Mouse (Mus musculus) forebrain, embryonic 11.5 days (tissue): ENCODE measurements at regions not wholly inside any gene's neighbourhood (a gene's known extent, or its start where the extent isn't known, plus 50 kb on each side); places are given as distances from the start of the nearest gene placed in this dataset.

Source experiments
- ATAC-seq: fragments of 200-750 bp; cut with Nextera tagmentation; replicated peaks from 2 replicates; pipeline ENCODE4 v1.8.0; 2017; ENCODE audit warnings: moderate TSS enrichment; ENCODE audit not compliant: low FRiP score
- DNase-seq: peaks from one replicate; pipeline ENCODE4 v3.0.0-alpha.2; 2017; ENCODE audit warnings: low spot score
- H3K27ac ChIP-seq: fragments of 300-500 bp; sonication (generic); 2 replicates; pipeline ENCODE4 v1.5.1; 2014; ENCODE audit warnings: low read depth, low read length
- H3K27me3 ChIP-seq: fragments of 300-500 bp; sonication (generic); 2 replicates; pipeline ENCODE4 v1.6.1; 2014; ENCODE audit warnings: mild to moderate bottlenecking, low read length, mixed read lengths; ENCODE audit not compliant: control insufficient read depth, insufficient read depth
- H3K36me3 ChIP-seq: fragments of 300-500 bp; sonication (generic); 2 replicates; pipeline ENCODE4 v1.6.1; 2014; ENCODE audit warnings: mild to moderate bottlenecking, low read length, moderate library complexity, mixed read lengths; ENCODE audit not compliant: control insufficient read depth, insufficient read depth
- H3K4me1 ChIP-seq: fragments of 300-500 bp; sonication (generic); replicated peaks from 2 replicates; pipeline ENCODE4 v1.6.1; 2014; ENCODE audit warnings: low read length, mixed read lengths; ENCODE audit not compliant: control insufficient read depth, insufficient read depth
- H3K4me2 ChIP-seq: fragments of 300-500 bp; sonication (generic); 2 replicates; pipeline ENCODE4 v1.6.1; 2014; ENCODE audit warnings: low read depth, mild to moderate bottlenecking, low read length, moderate library complexity, mixed read lengths; ENCODE audit not compliant: severe bottlenecking
- H3K4me3 ChIP-seq: fragments of 300-500 bp; sonication (generic); 2 replicates; pipeline ENCODE4 v1.5.1; 2014; ENCODE audit warnings: low read depth, low read length
- H3K9ac ChIP-seq: fragments of 300-500 bp; sonication (generic); 2 replicates; pipeline ENCODE4 v1.6.1; 2014; ENCODE audit warnings: low read length
- H3K9me3 ChIP-seq: fragments of 300-500 bp; sonication (generic); 2 replicates; pipeline ENCODE4 v1.6.1; 2016; ENCODE audit warnings: low read length, mixed read lengths; ENCODE audit not compliant: control insufficient read depth
- WGBS: fragments of 180-500 bp; shearing (Covaris S2); extraction: QIAGEN DNeasy Blood & Tissue Kit; methylation state at CpG from one replicate; pipeline ENCODE4 v1.1.7; 2014; 5-methylcytosine and 5-hydroxymethylcytosine counted together

DNA sequence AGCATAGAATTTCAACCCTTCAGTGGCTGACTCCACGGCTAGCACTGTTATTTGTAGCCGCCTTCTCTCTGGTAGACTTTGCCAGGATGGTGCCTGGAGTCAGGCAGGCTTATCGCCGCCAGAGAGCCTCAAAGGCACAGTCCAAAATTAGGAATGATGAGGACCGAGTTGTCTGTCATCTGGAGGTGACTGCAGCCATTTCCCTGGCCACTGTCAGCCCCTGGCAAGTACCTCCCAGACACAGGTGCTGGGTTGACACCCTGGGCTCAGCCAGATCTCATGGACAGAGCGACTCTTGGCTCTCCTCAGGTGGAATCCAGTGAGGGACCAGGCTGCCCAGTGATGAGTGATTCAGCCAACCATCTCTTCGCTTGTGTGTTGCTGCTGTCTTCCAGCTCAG, 98.1 kb upstream of the Pgrmc2 start:
- DNase-seq (no peak), ATAC-seq (no peak)
- Histone ChIP-seq H3K27ac (no peak overlapping the region), H3K9me3 (no peaks in the 10 kb centered on the region), H3K9ac (no peak overlapping the region), H3K4me3 (no peak overlapping the region), H3K27me3 (no peaks in the 10 kb centered on the region), H3K36me3 (no peaks in the 10 kb centered on the region), H3K4me2 (no peak overlapping the region), H3K4me1 (no peaks in the 10 kb centered on the region)
- 86% methylated on average over 7 of the region's 7 CpGs for WGBS

- Histone ChIP-seq H3K4me3 (no peak overlapping the region), H3K27ac (no peak overlapping the region), H3K27me3 (no peaks in the 10 kb centered on the region), H3K4me2 (no peak overlapping the region), H3K4me1 (no peaks in the 10 kb centered on the region), H3K9ac (no peak overlapping the region), H3K9me3 (no peaks in the 10 kb centered on the region), H3K36me3 (no peaks in the 10 kb centered on the region)
- WGBS, result 79% methylated on average over 4 of the region's 4 CpGs
- ATAC-seq, result no peak
- DNase-seq, result no peak
Observed at GRCm38 (mm10) chr3:41179037-41179880, 96.4 kb upstream of the Pgrmc2 start.

DNA sequence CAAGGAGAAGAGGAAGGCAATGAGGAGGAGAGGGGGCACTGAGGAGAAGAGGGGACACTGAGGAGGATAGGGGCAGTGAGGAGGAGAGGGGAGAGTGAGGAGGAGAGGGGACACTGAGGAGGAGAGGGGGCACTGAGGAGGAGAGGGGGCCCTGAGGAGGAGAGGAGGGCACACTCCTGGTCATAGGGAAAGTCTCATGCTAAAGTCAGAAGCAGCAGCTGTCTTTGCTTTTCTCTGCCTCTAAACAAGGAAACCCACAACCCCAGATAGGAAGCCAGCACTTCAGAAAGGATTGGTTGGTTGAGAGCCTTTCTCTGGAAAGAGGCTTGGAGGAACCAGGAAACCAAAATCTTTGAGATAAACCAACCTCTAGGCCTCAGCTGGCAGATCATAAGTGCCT, 94.3 kb upstream of the Pgrmc2 start:
- no peaks in the 10 kb centered on the region for H3K27me3 ChIP-seq
- no peak overlapping the region for H3K27ac ChIP-seq
- ATAC-seq (no peak), DNase-seq (no peak)
- H3K9ac ChIP-seq, result no peak overlapping the region
- no peaks in the 10 kb centered on the region for H3K9me3 ChIP-seq
- no peaks in the 10 kb centered on the region for H3K36me3 ChIP-seq
- no peak overlapping the region for H3K4me2 ChIP-seq
- no peaks in the 10 kb centered on the region for H3K4me1 ChIP-seq
- H3K4me3 ChIP-seq, result no peak overlapping the region

- H3K9me3 ChIP-seq, result no peaks in the 10 kb centered on the region
- no peaks in the 10 kb centered on the region for H3K27me3 ChIP-seq
- H3K4me2 ChIP-seq, result no peak overlapping the region
- H3K9ac ChIP-seq, result no peak overlapping the region
- ATAC-seq (no peak), DNase-seq (no peak)
- no peak overlapping the region for H3K27ac ChIP-seq
- no peak overlapping the region for H3K4me3 ChIP-seq
- 83% methylated on average over 3 of the region's 3 CpGs for WGBS
- no peaks in the 10 kb centered on the region for H3K36me3 ChIP-seq
- no peaks in the 10 kb centered on the region for H3K4me1 ChIP-seq
Observed at GRCm38 (mm10) chr3:41175356-41175755, 92.5 kb upstream of the Pgrmc2 start.

DNA sequence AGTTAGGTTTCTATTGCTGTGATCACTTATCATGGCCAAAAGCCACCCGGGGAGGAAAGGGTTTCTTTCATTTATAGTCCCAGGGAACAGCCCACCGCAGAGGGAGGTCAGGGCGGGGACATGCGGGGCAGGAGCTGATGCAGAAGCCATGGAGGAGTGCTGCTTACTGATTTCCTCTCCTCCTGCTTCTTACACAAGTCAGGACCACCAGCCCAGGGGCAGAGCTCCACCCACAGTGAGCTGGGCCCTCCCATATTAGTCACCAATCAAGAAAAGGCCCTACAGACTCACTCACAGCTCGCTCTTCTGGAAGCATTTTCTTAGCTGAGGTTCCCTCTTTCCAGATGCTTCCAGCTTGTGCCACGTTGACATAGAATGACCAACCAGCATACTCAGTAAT, 90.7 kb upstream of the Pgrmc2 start:
- Histone ChIP-seq H3K36me3 (no peaks in the 10 kb centered on the region), H3K9me3 (no peaks in the 10 kb centered on the region), H3K4me2 (no peak overlapping the region), H3K27me3 (no peaks in the 10 kb centered on the region), H3K27ac (no peak overlapping the region), H3K9ac (no peak overlapping the region), H3K4me1 (no peaks in the 10 kb centered on the region), H3K4me3 (no peak overlapping the region)
- DNase-seq, result no peak
- 72% methylated on average over 6 of the region's 6 CpGs for WGBS
- ATAC-seq, result no peak

DNA sequence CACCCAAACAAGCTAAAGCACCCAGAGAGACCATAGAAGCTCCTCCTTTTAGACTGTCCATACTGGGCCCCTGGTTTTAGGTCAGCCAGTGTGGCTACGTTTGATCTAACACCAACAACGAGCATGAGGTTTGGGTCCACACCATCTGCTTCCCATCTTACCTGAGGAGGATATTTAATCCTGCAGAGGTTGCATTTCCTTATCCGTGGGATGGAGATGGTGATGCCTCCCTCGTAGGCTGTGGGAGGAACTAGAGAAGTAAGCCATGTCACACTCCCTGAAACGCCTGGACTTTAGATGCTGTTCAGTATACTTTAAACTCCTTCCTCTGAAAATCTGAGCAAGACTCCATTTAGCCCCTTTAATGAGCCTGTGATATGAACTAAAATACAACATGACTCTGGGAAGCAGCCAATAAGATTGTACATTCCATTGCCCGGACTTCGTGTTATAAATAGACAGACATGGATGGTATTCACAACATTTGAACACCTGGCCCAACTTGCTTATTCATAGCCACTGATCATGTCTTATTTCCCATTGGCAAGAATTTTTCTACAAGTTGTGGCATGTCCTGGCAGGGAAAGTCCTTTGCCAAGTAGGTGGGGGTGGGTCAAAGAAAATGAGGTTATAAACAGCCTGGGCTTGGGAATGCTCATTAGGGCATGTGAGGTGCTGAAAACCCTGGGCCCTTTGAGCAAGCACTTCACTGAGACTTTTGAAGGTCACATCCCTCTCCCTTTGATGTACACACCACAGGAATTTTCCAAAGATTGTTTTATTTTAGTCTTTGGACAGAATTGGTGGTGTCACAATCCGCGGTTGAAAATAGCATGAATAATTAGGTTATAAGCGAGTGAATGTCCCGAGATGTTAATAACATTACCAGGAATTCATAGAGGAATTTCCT, 89.7 kb upstream of the Pgrmc2 start:
- Histone ChIP-seq H3K27me3 (no peaks in the 10 kb centered on the region), H3K36me3 (no peaks in the 10 kb centered on the region), H3K9me3 (no peaks in the 10 kb centered on the region), H3K4me2 (no peak overlapping the region), H3K27ac (no peak overlapping the region), H3K4me1 (no peaks in the 10 kb centered on the region), H3K4me3 (no peak overlapping the region), H3K9ac (no peak overlapping the region)
- DNase-seq (no peak), ATAC-seq (no peak)
- WGBS, result 81% methylated on average over 11 of the region's 11 CpGs

DNA sequence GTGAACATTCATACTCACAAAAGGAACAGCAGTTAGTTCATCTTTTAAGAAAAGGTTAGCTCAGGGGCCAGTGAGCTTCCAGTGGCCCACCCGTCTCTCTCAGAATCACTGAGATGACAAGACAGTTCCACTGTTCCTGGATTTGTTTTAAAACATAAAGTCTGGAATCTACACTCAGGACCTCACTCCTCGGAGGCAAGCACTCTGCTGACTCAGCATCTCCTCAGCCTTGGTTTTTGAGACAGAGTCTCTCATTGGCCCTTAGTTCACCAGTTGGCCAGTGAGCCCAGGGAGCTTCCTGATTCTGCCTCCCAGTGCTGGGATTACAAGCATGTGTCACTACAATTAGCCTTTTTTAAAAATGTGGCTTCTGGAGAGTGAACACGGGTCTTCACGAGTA, 88.9 kb upstream of the Pgrmc2 start:
- ATAC-seq, result no peak
- no peaks in the 10 kb centered on the region for H3K36me3 ChIP-seq
- no peak overlapping the region for H3K27ac ChIP-seq
- no peaks in the 10 kb centered on the region for H3K9me3 ChIP-seq
- DNase-seq, result no peak
- 92% methylated on average over 4 of the region's 4 CpGs for WGBS
- H3K4me1 ChIP-seq, result no peaks in the 10 kb centered on the region
- no peaks in the 10 kb centered on the region for H3K27me3 ChIP-seq
- H3K4me3 ChIP-seq, result no peak overlapping the region
- H3K9ac ChIP-seq, result no peak overlapping the region
- no peak overlapping the region for H3K4me2 ChIP-seq

GRCm38 (mm10) chr3:41171310-41171709, 88.5 kb upstream of the Pgrmc2 start:
- H3K9ac ChIP-seq, result no peak overlapping the region
- H3K27ac ChIP-seq, result no peak overlapping the region
- H3K36me3 ChIP-seq, result no peaks in the 10 kb centered on the region
- no peaks in the 10 kb centered on the region for H3K27me3 ChIP-seq
- 80% methylated on average over 4 of the region's 4 CpGs for WGBS
- H3K9me3 ChIP-seq, result no peaks in the 10 kb centered on the region
- no peak for ATAC-seq
- no peak overlapping the region for H3K4me3 ChIP-seq
- DNase-seq, result no peak
- H3K4me2 ChIP-seq, result no peak overlapping the region
- no peaks in the 10 kb centered on the region for H3K4me1 ChIP-seq
